Mouse (Mus musculus) lung, adult 2 months (tissue): ENCODE measurements around the gene Macrod2.

ENCODE experiments used
- CTCF ChIP-seq: fragments of 200-500 bp; IDR thresholded peaks from 2 replicates; pipeline ENCODE4 v1.5.1; 2011; ENCODE audit warnings: mild to moderate bottlenecking, low read length, control low read depth; ENCODE audit not compliant: insufficient read depth
- POLR2A ChIP-seq: fragments of 200-500 bp; IDR thresholded peaks from 2 replicates; pipeline ENCODE4 v1.6.1; 2011; ENCODE audit warnings: low read depth, mild to moderate bottlenecking, control low read depth, low read length, borderline replicate concordance; ENCODE audit errors: extremely low read depth

- TF ChIP-seq POLR2A (no peak), CTCF (no peak)
Measured at GRCm38 (mm10) chr2:140853538-140853937, 458.4 kb downstream of the Macrod2 start.
